Comparison of ENCODE assay signal across 12 mouse cellular contexts in genomic region chr10:83934498-83934897, GRCm38 (mm10).
DNase-seq lines count a peak whose midpoint lies in the region; ATAC-seq lines count a peak whose summit lies in the region.
"Had no signal": no experiment of that assay in that cellular context is flagged by ENCODE, and none has a peak within 500 bp of the region (broad histone marks: within the 10 kb centered on the region; RNA-seq: fewer than 3 reads in every experiment).

No protein-coding gene starts in this region.

- no peak for ATAC-seq in erythroblast, adult 5-6 weeks (replicated peaks; ENCODE audit: low FRiP score, poor library complexity, severe bottlenecking)
- ATAC-seq: intestine, embryonic 16.5 days had no signal

- peak; percentile 32 to 76 for DNase-seq in adrenal gland, adult (ENCODE audit: inconsistent age in 2 of 2, low spot score in 1 of 2)
- no peak for DNase-seq in adrenal gland, adult 18-20 months (ENCODE audit: low spot score in 2 of 2)
- DNase-seq in kidney, adult 11 months, result peak; percentile 48
- no peak for DNase-seq in kidney, adult 18-20 months
- peak; percentile 32 for DNase-seq in 3T3-L1 (ENCODE audit: low read depth, low spot score)
- peak; percentile 40 to 46 for DNase-seq in kidney, adult 8-10 months
- no peak for DNase-seq in frontal cortex, postnatal 14 days (ENCODE audit: low spot score in 2 of 2)
- DNase-seq: cerebellum, adult 9-11 months; left cerebral cortex, postnatal 4 days; spleen, adult 18-20 months had no signal

Comparison
In these comparisons a context has a peak if more than half of its experiments do, and no peak if none do; other contexts are left out.
1. DNase-seq: peak in adrenal gland, adult (2 of 2), kidney, adult 11 months (single experiment), 3T3-L1 (single experiment) and kidney, adult 8-10 months (2 of 2); none in adrenal gland, adult 18-20 months (0 of 2), kidney, adult 18-20 months (single experiment) and frontal cortex, postnatal 14 days (0 of 2).